Mouse (Mus musculus): ENCODE results near the gene Bst2.
"Not testable (repeated sequence)": the region's sequence is repeated elsewhere in the genome, so short reads cannot be mapped to it uniquely, and the experiment has no call there.

Gene Bst2

GRCm38 (mm10) chr8:71519037-71519825, 18.0 kb downstream of the Bst2 start:
- not testable (repeated sequence) for DNase-seq (ENCODE audit: low spot score in 2 of 2)

GRCm38 (mm10) chr8:71516786-71517185, 20.5 kb downstream of the Bst2 start:
- no peak for DNase-seq (ENCODE audit: low spot score in 2 of 2)

- DNase-seq (ENCODE audit: low spot score in 2 of 2), result no peak
These were observed 22.2 kb downstream of the Bst2 start for GRCm38 (mm10) chr8:71515043-71515442.

- DNase-seq (ENCODE audit: low spot score in 2 of 2), result no peak
These were observed 24.1 kb downstream of the Bst2 start for GRCm38 (mm10) chr8:71513018-71513754.

GRCm38 (mm10) chr8:71511644-71512043, 25.6 kb downstream of the Bst2 start, which contains the start of gene Plvap:
Gene Plvap (minus strand): TSS chr8:71511752.
- no peak for DNase-seq (ENCODE audit: low spot score in 2 of 2)

GRCm38 (mm10) chr8:71509316-71509715, 27.9 kb downstream of the Bst2 start:
- DNase-seq (ENCODE audit: low spot score in 2 of 2), result no peak

- DNase-seq (ENCODE audit: low spot score in 2 of 2), result peak; percentile 42 to 57
These were observed 29.6 kb downstream of the Bst2 start for GRCm38 (mm10) chr8:71507589-71508104.

GRCm38 (mm10) chr8:71505979-71506378, 31.3 kb downstream of the Bst2 start:
- DNase-seq (ENCODE audit: low spot score in 2 of 2), result no peak

GRCm38 (mm10) chr8:71505326-71505725, 31.9 kb downstream of the Bst2 start:
- DNase-seq (ENCODE audit: low spot score in 2 of 2), result no peak

- DNase-seq (ENCODE audit: low spot score in 2 of 2), result no peak
These were observed 32.9 kb downstream of the Bst2 start for GRCm38 (mm10) chr8:71504349-71504748.

- DNase-seq (ENCODE audit: low spot score in 2 of 2), result no peak
These were observed 38.2 kb downstream of the Bst2 start for GRCm38 (mm10) chr8:71498816-71499690.

GRCm38 (mm10) chr8:71497881-71498501, 39.3 kb downstream of the Bst2 start:
- DNase-seq (ENCODE audit: low spot score in 2 of 2), result no peak

GRCm38 (mm10) chr8:71497077-71497645, 40.1 kb downstream of the Bst2 start:
- DNase-seq (ENCODE audit: low spot score in 2 of 2), result no peak

- peak; percentile 33 to 43 for DNase-seq (ENCODE audit: low spot score in 2 of 2)
These were observed 40.8 kb downstream of the Bst2 start for GRCm38 (mm10) chr8:71496481-71496880.

- no peak for DNase-seq (ENCODE audit: low spot score in 2 of 2)
These were observed 41.4 kb downstream of the Bst2 start for GRCm38 (mm10) chr8:71495811-71496210.

- peak; percentile 68 to 69 for DNase-seq (ENCODE audit: low spot score in 2 of 2)
These were observed 42.2 kb downstream of the Bst2 start for GRCm38 (mm10) chr8:71495039-71495438.

GRCm38 (mm10) chr8:71488454-71488853, 48.8 kb downstream of the Bst2 start:
- DNase-seq (ENCODE audit: low spot score in 2 of 2), result peak; percentile 76 to 85

GRCm38 (mm10) chr8:71487691-71488445, 49.4 kb downstream of the Bst2 start, which contains the start of gene Gtpbp3:
Gene Gtpbp3 (plus strand): TSS chr8:71488103.
- peak; percentile 75 to 79 for DNase-seq (ENCODE audit: low spot score in 2 of 2)

- no peak for DNase-seq (ENCODE audit: low spot score in 2 of 2)
These were observed 51.1 kb downstream of the Bst2 start for GRCm38 (mm10) chr8:71486136-71486529.

All from urinary bladder, adult 18-20 months (tissue).